Mouse (Mus musculus): ENCODE results near the gene Decr2.

DNA sequence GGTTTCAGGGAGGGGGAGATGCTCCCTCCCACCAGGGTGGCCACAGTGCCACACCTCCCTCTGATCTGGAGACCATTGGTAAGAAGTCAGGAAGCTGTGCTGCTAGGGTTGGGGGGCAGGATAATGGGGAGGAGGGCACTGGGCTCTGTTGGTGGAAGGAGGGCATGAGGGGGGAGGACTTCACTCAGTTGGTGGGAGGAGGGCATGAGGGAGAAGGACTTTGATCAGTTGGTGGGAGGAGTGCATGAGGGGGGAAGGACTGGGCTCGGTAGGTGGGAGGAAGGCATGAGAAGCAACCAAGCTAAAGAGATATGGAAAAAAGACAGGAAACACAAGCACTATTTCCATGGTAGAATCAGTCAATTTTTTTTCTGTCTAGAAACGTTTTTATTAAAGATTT, 9.3 kb downstream of the Decr2 start:
- TF ChIP-seq CTCF (IDR thresholded peaks at IDR 0.05; ENCODE audit: control insufficient read depth, insufficient read depth, insufficient replicate concordance, low read depth, low read length): no peak
- TF ChIP-seq POLR2A (IDR thresholded peaks at IDR 0.05; ENCODE audit: control insufficient read depth, low read depth, low read length): no peak

Measured in testis, adult 2 months (tissue).